Mouse (Mus musculus) urinary bladder, postnatal 4 days (tissue): ENCODE measurements around the gene St6galnac6.
A peak's percentile ranks its signal among the peaks of the same experiment; 100 is the strongest.

ENCODE experiments used
- DNase-seq, 2 experiments: peaks; one replicate each; pipeline ENCODE4 v3.0.0; 2021 to 2022; ENCODE audit warnings: low spot score in 2 of 2

St6galnac6 gene

GRCm38 (mm10) chr2:32639632-32640031 lies 40.1 kb downstream of the St6galnac6 start:
- no peak for DNase-seq

- no peak for DNase-seq
Measured at GRCm38 (mm10) chr2:32640550-32641051, 41.1 kb downstream of the St6galnac6 start.

- DNase-seq, result no peak
Measured at GRCm38 (mm10) chr2:32641810-32642209, 42.3 kb downstream of the St6galnac6 start.

GRCm38 (mm10) chr2:32642813-32643212 lies 43.3 kb downstream of the St6galnac6 start:
- DNase-seq, result peak in 1 of 2 experiments; percentile 61

GRCm38 (mm10) chr2:32644083-32644482 lies 44.6 kb downstream of the St6galnac6 start:
- no peak for DNase-seq

- no peak for DNase-seq
Measured at GRCm38 (mm10) chr2:32644799-32645475, 45.4 kb downstream of the St6galnac6 start.

GRCm38 (mm10) chr2:32645647-32646046 lies 46.1 kb downstream of the St6galnac6 start:
- no peak for DNase-seq

GRCm38 (mm10) chr2:32646379-32647056 lies 47.0 kb downstream of the St6galnac6 start, which contains the start of gene Eng:
Eng (plus strand) TSS chr2:32646595.
- peak in 1 of 2 experiments; percentile 55 for DNase-seq

- DNase-seq, result no peak
Measured at GRCm38 (mm10) chr2:32647366-32647765, 47.9 kb downstream of the St6galnac6 start.

GRCm38 (mm10) chr2:32653764-32654163 lies 54.3 kb downstream of the St6galnac6 start:
- DNase-seq, result no peak

GRCm38 (mm10) chr2:32654743-32655393 lies 55.4 kb downstream of the St6galnac6 start:
- no peak for DNase-seq

- DNase-seq, result no peak
Measured at GRCm38 (mm10) chr2:32655394-32655744, 55.9 kb downstream of the St6galnac6 start.

- DNase-seq, result no peak
Measured at GRCm38 (mm10) chr2:32655826-32656225, 56.3 kb downstream of the St6galnac6 start.

GRCm38 (mm10) chr2:32658873-32659272 lies 59.4 kb downstream of the St6galnac6 start:
- no peak for DNase-seq

GRCm38 (mm10) chr2:32661509-32662107 lies 62.1 kb downstream of the St6galnac6 start:
- DNase-seq, result no peak

GRCm38 (mm10) chr2:32662291-32662690 lies 62.8 kb downstream of the St6galnac6 start:
- no peak for DNase-seq

GRCm38 (mm10) chr2:32665345-32665744 lies 65.8 kb downstream of the St6galnac6 start:
- DNase-seq, result no peak

GRCm38 (mm10) chr2:32665853-32666252 lies 66.3 kb downstream of the St6galnac6 start:
- DNase-seq, result no peak

- no peak for DNase-seq
Measured at GRCm38 (mm10) chr2:32667775-32668174, 68.3 kb downstream of the St6galnac6 start.

GRCm38 (mm10) chr2:32668176-32668575 lies 68.7 kb downstream of the St6galnac6 start:
- DNase-seq, result no peak

GRCm38 (mm10) chr2:32669876-32670275 lies 70.4 kb downstream of the St6galnac6 start:
- no peak for DNase-seq
